Mouse (Mus musculus): ENCODE data around the gene Nup62. TPM values are rescaled to one million over a fixed set of nuclear protein-coding genes. Genes with fewer than 3 reads are reported as not detected.

The Nup62 gene
- 10 to 100 TPM; 40.5 to 41.4 TPM for polyA plus RNA-seq (2017; shearing (Covaris generic))

GRCm38 (mm10) chr7:44815721-44816469 lies at the start of gene Nup62, which contains the start of gene Il4i1:
Nup62 (plus strand) TSS chr7:44816088.
Il4i1 (plus strand) TSS chr7:44816387.

GRCm38 (mm10) chr7:44816470-44817021 lies 658 bp downstream of the Nup62 start, which contains the start of gene Atf5:
Atf5 (minus strand) TSS chr7:44816658.

GRCm38 (mm10) chr7:44848561-44849415 lies 32.9 kb downstream of the Nup62 start, which contains the start of the genes Akt1s1 and Tbc1d17:
Akt1s1 (plus strand) TSS chr7:44848991.
Tbc1d17 (minus strand) TSS chr7:44849079.

GRCm38 (mm10) chr7:44857042-44857552 lies 41.2 kb downstream of the Nup62 start, which contains the start of gene Pnkp:
Pnkp (plus strand) TSS chr7:44857139.

GRCm38 (mm10) chr7:44869697-44870528 lies 54.0 kb downstream of the Nup62 start, which contains the start of gene Ptov1:
Ptov1 (minus strand) TSS chr7:44869788.

Other genes with a start within 250 kb of the Nup62 start
- 1 to 10 TPM; 3.9 to 9.7 TPM for gene Napsa, start 243.7 kb upstream of the Nup62 start, polyA plus RNA-seq (2017; shearing (Covaris generic))
- gene Kcnc3, start 225.4 kb upstream of the Nup62 start, polyA plus RNA-seq (2017; shearing (Covaris generic)) = under 1 TPM; 0.17 to 0.44 TPM
- gene Myh14, start 145.2 kb upstream of the Nup62 start, polyA plus RNA-seq (2017; shearing (Covaris generic)) = 1 to 10 TPM in 1 of 2 experiments, under 1 TPM in 1; 0.24 to 1.8 TPM
- not detected for gene Izumo2, start 107.3 kb upstream of the Nup62 start, polyA plus RNA-seq (2017; shearing (Covaris generic))
- gene Vrk3, start 67.7 kb upstream of the Nup62 start, polyA plus RNA-seq (2017; shearing (Covaris generic)) = 10 to 100 TPM; 92.8 to 98.9 TPM
- gene Zfp473, start 65.0 kb upstream of the Nup62 start, polyA plus RNA-seq (2017; shearing (Covaris generic)) = 1 to 10 TPM in 1 of 2 experiments, under 1 TPM in 1; 0.37 to 1.3 TPM
- gene Il4i1, start 299 bp downstream of the Nup62 start, polyA plus RNA-seq (2017; shearing (Covaris generic)) = 1 to 10 TPM; 3.0 to 8.6 TPM
- gene Atf5, start 570 bp downstream of the Nup62 start, polyA plus RNA-seq (2017; shearing (Covaris generic)) = under 1 TPM in 1 of 2 experiments, not detected in 1; 0.30 TPM
- 10 to 100 TPM; 26.4 to 35.3 TPM for gene Akt1s1, start 32.9 kb downstream of the Nup62 start, polyA plus RNA-seq (2017; shearing (Covaris generic))
- 10 to 100 TPM; 83.2 to 90.0 TPM for gene Tbc1d17, start 33.0 kb downstream of the Nup62 start, polyA plus RNA-seq (2017; shearing (Covaris generic))
- gene Pnkp, start 41.1 kb downstream of the Nup62 start, polyA plus RNA-seq (2017; shearing (Covaris generic)) = 10 to 100 TPM; 89.6 to 97.9 TPM
- gene Ptov1, start 53.7 kb downstream of the Nup62 start, polyA plus RNA-seq (2017; shearing (Covaris generic)) = 10 to 100 TPM; 28.9 to 30.2 TPM
- 10 to 100 TPM; 54.7 to 59.9 TPM for gene Med25, start 76.6 kb downstream of the Nup62 start, polyA plus RNA-seq (2017; shearing (Covaris generic))
- 10 to 100 TPM; 38.7 to 55.5 TPM for gene Fuz, start 80.0 kb downstream of the Nup62 start, polyA plus RNA-seq (2017; shearing (Covaris generic))
- 10 to 100 TPM; 56.8 to 69.1 TPM for gene Ap2a1, start 113.4 kb downstream of the Nup62 start, polyA plus RNA-seq (2017; shearing (Covaris generic))
- gene Tsks, start 127.1 kb downstream of the Nup62 start, polyA plus RNA-seq (2017; shearing (Covaris generic)) = under 1 TPM in 1 of 2 experiments, not detected in 1; 0.97 TPM
- gene Cpt1c, start 158.8 kb downstream of the Nup62 start, polyA plus RNA-seq (2017; shearing (Covaris generic)) = 1 to 10 TPM; 1.7 to 2.5 TPM
- gene Prmt1, start 170.5 kb downstream of the Nup62 start, polyA plus RNA-seq (2017; shearing (Covaris generic)) = 100 to 1,000 TPM; 148 to 162 TPM
- gene Irf3, start 181.6 kb downstream of the Nup62 start, polyA plus RNA-seq (2017; shearing (Covaris generic)) = 100 to 1,000 TPM; 224 to 233 TPM
- 10 to 100 TPM; 23.6 to 30.4 TPM for gene Bcl2l12, start 182.6 kb downstream of the Nup62 start, polyA plus RNA-seq (2017; shearing (Covaris generic))
- gene Scaf1, start 200.3 kb downstream of the Nup62 start, polyA plus RNA-seq (2017; shearing (Covaris generic)) = 10 to 100 TPM; 34.5 to 35.4 TPM
- 10 to 100 TPM; 30.9 to 34.3 TPM for gene Rras, start 201.9 kb downstream of the Nup62 start, polyA plus RNA-seq (2017; shearing (Covaris generic))
- 1 to 10 TPM; 2.2 to 4.1 TPM for gene Prr12, start 236.8 kb downstream of the Nup62 start, polyA plus RNA-seq (2017; shearing (Covaris generic))
- 100 to 1,000 TPM in 1 of 2 experiments, 10 to 100 TPM in 1; 99.4 to 115 TPM for gene Nosip, start 246.3 kb downstream of the Nup62 start, polyA plus RNA-seq (2017; shearing (Covaris generic))
- gene Prrg2, start 246.6 kb downstream of the Nup62 start, polyA plus RNA-seq (2017; shearing (Covaris generic)) = 1 to 10 TPM; 2.7 to 4.1 TPM

Data from inflammation-experienced regulatory T-cells (primary cell).